Mouse (Mus musculus) myocyte (in vitro differentiated cells): Measurements from ENCODE around the gene Lgi1.

ENCODE experiments used
- CEBPB ChIP-seq: IDR thresholded peaks from 2 replicates; pipeline ENCODE4 v1.6.1; 2011; ENCODE audit warnings: mild to moderate bottlenecking, moderate library complexity; ENCODE audit not compliant: poor library complexity, insufficient read depth, severe bottlenecking
- E2F4 ChIP-seq: IDR thresholded peaks from one replicate; pipeline ENCODE4 v1.6.1; 2011; ENCODE audit warnings: mild to moderate bottlenecking, control low read depth, moderate library complexity; ENCODE audit not compliant: insufficient read depth
- MAX ChIP-seq: IDR thresholded peaks from one replicate; pipeline ENCODE4 v1.6.1; 2011; ENCODE audit warnings: low read depth, mild to moderate bottlenecking, control low read depth
- POLR2A ChIP-seq: IDR thresholded peaks from one replicate; pipeline ENCODE4 v1.6.1; 2011; ENCODE audit warnings: low read depth, mild to moderate bottlenecking, control low read depth, moderate library complexity; ENCODE audit not compliant: insufficient read length
- SRF ChIP-seq: IDR thresholded peaks from one replicate; pipeline ENCODE4 v1.6.1; 2011; ENCODE audit warnings: low read depth; ENCODE audit not compliant: control insufficient read depth, insufficient read length
- TCF3 ChIP-seq: IDR thresholded peaks from one replicate; pipeline ENCODE4 v1.6.1; 2011; ENCODE audit warnings: low read depth, control low read depth; ENCODE audit not compliant: insufficient read length
- USF1 ChIP-seq: IDR thresholded peaks from one replicate; pipeline ENCODE4 v1.6.1; 2011; ENCODE audit warnings: low read depth, mild to moderate bottlenecking, control low read depth, moderate library complexity

- TF ChIP-seq POLR2A (no peak), MAX (no peak), USF1 (no peak), TCF3 (no peak), SRF (no peak), E2F4 (no peak), CEBPB (no peak)
These were observed 93.8 kb downstream of the Lgi1 start for GRCm38 (mm10) chr19:38357956-38358623.
